Mouse (Mus musculus) ES-E14 (cell line): ENCODE data around the gene Ntf3.

Source experiments
- HCFC1 ChIP-seq: IDR thresholded peaks from 2 replicates; pipeline ENCODE4 v1.6.1; 2012; ENCODE audit warnings: low read length, inconsistent platforms, borderline replicate concordance; ENCODE audit not compliant: insufficient read depth
- MAFK ChIP-seq: IDR thresholded peaks from 2 replicates; pipeline ENCODE4 v1.6.1; 2014; ENCODE audit warnings: mild to moderate bottlenecking, low read depth, low read length, inconsistent platforms; ENCODE audit not compliant: insufficient read depth

DNA sequence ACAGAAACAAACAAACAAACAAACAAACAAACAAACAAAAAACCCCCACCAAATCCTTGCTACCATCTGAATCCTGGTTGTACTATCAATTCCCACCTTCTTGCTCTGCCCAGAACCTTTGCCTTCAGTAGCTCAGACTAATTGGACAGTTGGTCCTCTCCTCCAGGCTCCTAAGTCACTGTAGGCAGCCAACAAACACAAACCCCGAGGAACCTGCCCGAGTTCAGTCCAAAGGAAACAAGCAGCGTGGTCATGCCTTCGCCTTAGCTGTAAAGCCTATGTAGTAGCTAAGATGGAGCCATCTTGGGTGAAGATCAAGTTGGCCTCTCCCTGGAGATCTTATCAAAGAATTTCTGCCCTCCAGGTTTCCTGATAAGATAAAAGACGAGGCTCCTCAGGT, 113.6 kb downstream of the Ntf3 start:
- TF ChIP-seq MAFK = no peak
- no peak for TF ChIP-seq HCFC1
